Mouse (Mus musculus): Measurements from ENCODE around the gene Oaz1. TPM values are rescaled to one million over a fixed set of nuclear protein-coding genes. Genes with fewer than 3 reads are reported as not detected.

Gene Oaz1
- 1,786 and 1,871 TPM in 2 replicates for polyA plus RNA-seq (2016; fragmentation: Nextera tagmentation; extraction: Ambion mirVana)

- Histone ChIP-seq H3K9ac (peak within 1 kb of the TSS; percentile 94), H3K36me3 (peaks cover 20% of the 10 kb centered on the region), H3K27me3 (no peaks in the 10 kb centered on the region), H3K27ac (peak within 1 kb of the TSS; percentile 92), H3K4me2 (replicated peaks) (peak within 1 kb of the TSS; percentile 92), H3K4me3 (peak within 1 kb of the TSS; percentile 81), H3K4me1 (peaks cover 29% of the 10 kb centered on the region), H3K9me3 (no peaks in the 10 kb centered on the region)
- ATAC-seq (ENCODE audit: insufficient number of reproducible peaks, insufficient read depth, low FRiP score, low TSS enrichment) = peak; percentile 97
- WGBS = under 1% methylated on average over 82 of the region's 82 CpGs
Measured at GRCm38 (mm10) chr10:80826151-80827062, at the start of gene Oaz1. Oaz1 (plus strand) TSS chr10:80826656.

DNA sequence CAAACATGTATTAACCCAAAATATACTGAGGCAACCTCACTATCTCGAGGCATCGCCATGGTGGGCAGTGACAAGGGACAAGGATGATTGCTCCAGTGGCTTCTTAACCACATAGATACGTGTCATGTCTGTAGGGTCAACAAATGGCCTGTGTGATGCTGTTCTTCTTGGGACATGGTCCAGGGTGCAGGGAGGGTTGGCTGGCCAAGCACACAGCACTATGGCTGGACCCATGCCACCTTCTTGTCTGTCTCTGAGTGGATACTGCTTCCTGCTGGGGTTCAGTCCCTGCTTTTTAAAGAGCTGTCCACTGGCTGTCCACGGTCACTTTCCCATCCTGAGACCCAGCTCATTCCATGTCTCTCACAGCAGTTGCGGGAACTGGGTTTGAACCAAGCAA lies 49.3 kb upstream of the Oaz1 start:
- no peak overlapping the region for H3K9ac ChIP-seq
- WGBS = 94% methylated on average over 5 of the region's 5 CpGs
- ATAC-seq (ENCODE audit: insufficient number of reproducible peaks, insufficient read depth, low FRiP score, low TSS enrichment) = no peak
- peaks cover 96% of the 10 kb centered on the region for H3K36me3 ChIP-seq
- no peak overlapping the region for H3K27ac ChIP-seq
- peaks cover 6% of the 10 kb centered on the region; the same call in 1 of the 2 replicates for H3K4me1 ChIP-seq
- no peaks in the 10 kb centered on the region for H3K27me3 ChIP-seq
- H3K4me2 ChIP-seq (replicated peaks) = no peak overlapping the region
- no peaks in the 10 kb centered on the region for H3K9me3 ChIP-seq
- H3K4me3 ChIP-seq = no peak overlapping the region

DNA sequence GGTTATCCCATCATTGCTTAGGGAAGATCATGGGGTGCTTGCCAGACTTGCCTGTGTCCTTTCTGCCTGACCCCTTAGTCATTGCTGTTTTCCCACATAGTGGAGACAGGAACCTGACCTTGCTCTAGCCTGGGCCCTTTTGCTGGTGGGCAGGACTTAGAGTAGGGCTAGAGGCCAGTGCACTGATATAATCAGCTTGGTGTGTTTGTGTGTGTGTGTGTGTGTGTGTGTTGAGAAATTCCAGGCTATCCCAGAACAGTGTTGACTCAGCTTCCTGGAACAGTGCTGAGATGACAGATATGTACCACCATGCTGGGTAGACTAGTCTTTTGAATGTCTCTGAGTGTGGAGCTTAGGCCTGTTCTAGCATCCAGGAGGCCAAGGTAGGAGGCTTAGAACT lies 46.9 kb upstream of the Oaz1 start:
- H3K9ac ChIP-seq = no peak overlapping the region
- H3K27ac ChIP-seq = no peak overlapping the region
- peaks cover 96% of the 10 kb centered on the region for H3K36me3 ChIP-seq
- no peak overlapping the region for H3K4me2 ChIP-seq (replicated peaks)
- no peaks in the 10 kb centered on the region for H3K9me3 ChIP-seq
- no peaks in the 10 kb centered on the region for H3K27me3 ChIP-seq
- no peak overlapping the region for H3K4me3 ChIP-seq
- H3K4me1 ChIP-seq = no peaks in the 10 kb centered on the region
- no peak for ATAC-seq (ENCODE audit: insufficient number of reproducible peaks, insufficient read depth, low FRiP score, low TSS enrichment)

DNA sequence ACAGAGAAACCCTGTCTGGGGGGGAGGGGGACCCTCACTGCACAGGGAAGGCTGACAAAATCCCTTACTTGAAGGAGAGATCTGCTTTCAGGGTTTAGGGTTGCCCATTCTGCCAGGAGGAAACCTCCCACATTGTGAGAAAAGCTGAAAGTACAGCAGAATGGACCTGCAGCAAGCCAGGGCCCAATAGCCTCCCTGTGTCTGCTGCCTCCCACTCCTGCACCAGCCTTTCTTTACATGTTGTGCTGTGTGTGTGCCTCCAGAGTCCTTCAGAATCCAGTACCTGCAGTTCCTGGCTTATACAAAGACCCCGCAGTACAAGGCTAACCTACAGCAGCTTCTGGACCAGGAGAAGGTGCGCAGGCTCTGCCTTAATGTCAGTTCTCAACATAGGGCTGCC lies 42.2 kb upstream of the Oaz1 start:
- Histone ChIP-seq H3K9me3 (no peaks in the 10 kb centered on the region), H3K4me2 (replicated peaks) (no peak overlapping the region), H3K4me3 (no peak overlapping the region), H3K27me3 (no peaks in the 10 kb centered on the region), H3K27ac (no peak overlapping the region), H3K9ac (no peak overlapping the region), H3K4me1 (no peaks in the 10 kb centered on the region), H3K36me3 (peaks cover 96% of the 10 kb centered on the region)
- ATAC-seq (ENCODE audit: insufficient number of reproducible peaks, insufficient read depth, low FRiP score, low TSS enrichment) = no peak
- 92% methylated on average over 2 of the region's 2 CpGs for WGBS

- H3K9ac ChIP-seq = no peak overlapping the region
- H3K9me3 ChIP-seq = no peaks in the 10 kb centered on the region
- H3K27ac ChIP-seq = no peak overlapping the region
- H3K4me1 ChIP-seq = no peaks in the 10 kb centered on the region
- no peak overlapping the region for H3K4me2 ChIP-seq (replicated peaks)
- H3K36me3 ChIP-seq = peaks cover 94% of the 10 kb centered on the region
- ATAC-seq (ENCODE audit: insufficient number of reproducible peaks, insufficient read depth, low FRiP score, low TSS enrichment) = no peak
- WGBS = 89% methylated on average over 12 of the region's 12 CpGs
- H3K4me3 ChIP-seq = no peak overlapping the region
- H3K27me3 ChIP-seq = no peaks in the 10 kb centered on the region
Measured at GRCm38 (mm10) chr10:80784871-80785270, 41.6 kb upstream of the Oaz1 start.

- no peak overlapping the region for H3K27ac ChIP-seq
- no peak overlapping the region for H3K4me3 ChIP-seq
- no peak for ATAC-seq (ENCODE audit: insufficient number of reproducible peaks, insufficient read depth, low FRiP score, low TSS enrichment)
- H3K9ac ChIP-seq = no peak overlapping the region
- no peak overlapping the region for H3K4me2 ChIP-seq (replicated peaks)
- no peaks in the 10 kb centered on the region for H3K9me3 ChIP-seq
- WGBS = 97% methylated on average over 11 of the region's 11 CpGs
- no peaks in the 10 kb centered on the region for H3K4me1 ChIP-seq
- H3K36me3 ChIP-seq = peaks cover 96% of the 10 kb centered on the region
- H3K27me3 ChIP-seq = no peaks in the 10 kb centered on the region
Measured at GRCm38 (mm10) chr10:80785963-80786362, 40.5 kb upstream of the Oaz1 start.

GRCm38 (mm10) chr10:80787517-80787916 lies 38.9 kb upstream of the Oaz1 start:
- no peaks in the 10 kb centered on the region for H3K4me1 ChIP-seq
- H3K36me3 ChIP-seq = peaks cover 98% of the 10 kb centered on the region
- no peak overlapping the region for H3K4me2 ChIP-seq (replicated peaks)
- H3K27me3 ChIP-seq = no peaks in the 10 kb centered on the region
- no peaks in the 10 kb centered on the region for H3K9me3 ChIP-seq
- H3K4me3 ChIP-seq = no peak overlapping the region
- 78% methylated on average over 2 of the region's 2 CpGs for WGBS
- no peak overlapping the region for H3K27ac ChIP-seq
- ATAC-seq (ENCODE audit: insufficient number of reproducible peaks, insufficient read depth, low FRiP score, low TSS enrichment) = no peak
- no peak overlapping the region for H3K9ac ChIP-seq

GRCm38 (mm10) chr10:80790761-80791404 lies 35.6 kb upstream of the Oaz1 start:
- ATAC-seq (ENCODE audit: insufficient number of reproducible peaks, insufficient read depth, low FRiP score, low TSS enrichment) = no peak
- Histone ChIP-seq H3K9me3 (no peaks in the 10 kb centered on the region), H3K4me1 (no peaks in the 10 kb centered on the region), H3K27me3 (no peaks in the 10 kb centered on the region), H3K9ac (no peak overlapping the region), H3K4me3 (no peak overlapping the region), H3K27ac (no peak overlapping the region), H3K36me3 (peaks cover 96% of the 10 kb centered on the region), H3K4me2 (replicated peaks) (no peak overlapping the region)
- 83% methylated on average over 19 of the region's 19 CpGs for WGBS

- no peak for ATAC-seq (ENCODE audit: insufficient number of reproducible peaks, insufficient read depth, low FRiP score, low TSS enrichment)
- no peak overlapping the region for H3K4me3 ChIP-seq
- no peak overlapping the region for H3K9ac ChIP-seq
- no peak overlapping the region for H3K27ac ChIP-seq
- 81% methylated on average over 33 of the region's 33 CpGs for WGBS
- H3K27me3 ChIP-seq = no peaks in the 10 kb centered on the region
- no peaks in the 10 kb centered on the region for H3K9me3 ChIP-seq
- H3K4me2 ChIP-seq (replicated peaks) = no peak overlapping the region
- H3K36me3 ChIP-seq = peaks cover 96% of the 10 kb centered on the region
- peaks cover 4% of the 10 kb centered on the region for H3K4me1 ChIP-seq
Measured at GRCm38 (mm10) chr10:80791476-80792174, 34.8 kb upstream of the Oaz1 start.

- peaks cover 9% of the 10 kb centered on the region for H3K4me1 ChIP-seq
- ATAC-seq (ENCODE audit: insufficient number of reproducible peaks, insufficient read depth, low FRiP score, low TSS enrichment) = no peak
- H3K27me3 ChIP-seq = no peaks in the 10 kb centered on the region
- 74% methylated on average over 41 of the region's 41 CpGs for WGBS
- no peak overlapping the region for H3K4me2 ChIP-seq (replicated peaks)
- H3K9me3 ChIP-seq = no peaks in the 10 kb centered on the region
- H3K9ac ChIP-seq = no peak overlapping the region
- no peak overlapping the region for H3K4me3 ChIP-seq
- no peak overlapping the region for H3K27ac ChIP-seq
- H3K36me3 ChIP-seq = peaks cover 88% of the 10 kb centered on the region
Measured at GRCm38 (mm10) chr10:80792175-80793032, 34.1 kb upstream of the Oaz1 start.

Measured in embryonic facial prominence, embryonic 12.5 days (tissue).